ENCODE assay signal across 18 mouse cellular contexts in the genomic region with DNA sequence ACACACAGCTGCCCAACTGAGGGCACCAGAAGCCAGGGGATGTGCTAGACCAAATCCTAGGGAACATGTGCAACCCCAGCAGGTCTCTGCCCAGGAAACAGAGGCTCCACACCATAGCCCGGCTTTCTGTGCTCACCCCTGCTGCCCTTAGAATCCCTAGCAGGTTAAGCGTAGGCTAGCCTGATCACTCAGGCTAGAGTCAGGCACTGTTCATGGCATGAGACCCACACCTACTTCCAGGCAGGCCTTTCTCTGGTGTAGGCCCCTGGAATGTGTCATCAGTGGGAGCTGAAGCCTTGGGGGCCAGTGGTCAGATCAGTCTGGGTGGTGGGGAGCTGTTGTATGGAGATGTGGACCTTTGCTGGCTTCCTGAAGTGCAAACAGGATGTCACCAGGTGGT. TPM values are rescaled to one million over a fixed set of nuclear protein-coding genes. Genes with fewer than 3 reads are reported as not detected.
A peak's percentile ranks its signal among the peaks of the same experiment; 100 is the strongest.
DNase-seq lines count a peak whose midpoint lies in the region; ATAC-seq and TF ChIP-seq lines count a peak whose summit lies in the region.
"Had no signal": no experiment of that assay in that cellular context is flagged by ENCODE, and none has a peak within 500 bp of the region (broad histone marks: within the 10 kb centered on the region; RNA-seq: fewer than 3 reads in every experiment).

No protein-coding gene starts in this region.

- H3K4me1 ChIP-seq in hindbrain, embryonic 10.5 days (replicated peaks) = peaks cover 27% of the 10 kb centered on the region
- peaks cover 16% of the 10 kb centered on the region for H3K4me1 ChIP-seq in hindbrain, embryonic 16.5 days (ENCODE audit: control insufficient read depth, insufficient read depth, low read depth, low read length)
- peaks cover 14% of the 10 kb centered on the region for H3K4me1 ChIP-seq in stomach, postnatal 0 days (replicated peaks; ENCODE audit: control insufficient read depth, insufficient read depth)

- TF ChIP-seq EP300 in stomach, postnatal 0 days (optimal IDR thresholded peaks at IDR 0.05) = no peak

- TF ChIP-seq CTCF in stomach, postnatal 0 days (IDR thresholded peaks at IDR 0.05; ENCODE audit: low read depth) = no peak

- H3K27me3 ChIP-seq in hindbrain, embryonic 10.5 days (ENCODE audit: insufficient read depth, poor library complexity, severe bottlenecking) = no peaks in the 10 kb centered on the region
- no peaks in the 10 kb centered on the region for H3K27me3 ChIP-seq in hindbrain, embryonic 16.5 days (replicated peaks; ENCODE audit: control insufficient read depth, insufficient read depth, low read length)
- no peaks in the 10 kb centered on the region for H3K27me3 ChIP-seq in stomach, postnatal 0 days (ENCODE audit: control insufficient read depth, insufficient read depth, low read length)

- H3K9me3 ChIP-seq in hindbrain, embryonic 10.5 days = no peaks in the 10 kb centered on the region
- H3K9me3 ChIP-seq in hindbrain, embryonic 16.5 days (ENCODE audit: control insufficient read depth, low read length) = no peaks in the 10 kb centered on the region
- H3K9me3 ChIP-seq in stomach, postnatal 0 days (ENCODE audit: control insufficient read depth, low read length) = no peaks in the 10 kb centered on the region

- 94% methylated on average over 2 of the region's 2 CpGs for WGBS in hindbrain, embryonic 10.5 days
- WGBS in hindbrain, embryonic 16.5 days = 93% methylated on average over 2 of the region's 2 CpGs
- WGBS in stomach, postnatal 0 days = 78% methylated on average over 2 of the region's 2 CpGs

- H3K27ac ChIP-seq in hindbrain, embryonic 10.5 days = peak overlapping the region; percentile 23; the same call in 1 of the 2 replicates
- H3K27ac ChIP-seq in hindbrain, embryonic 16.5 days (ENCODE audit: low read depth, low read length) = no peak overlapping the region
- peak overlapping the region; percentile 75 for H3K27ac ChIP-seq in stomach, postnatal 0 days (replicated peaks)

- H3K4me3 ChIP-seq in hindbrain, embryonic 10.5 days = no peak overlapping the region
- no peak overlapping the region for H3K4me3 ChIP-seq in hindbrain, embryonic 16.5 days (ENCODE audit: low read length)
- H3K4me3 ChIP-seq in stomach, postnatal 0 days (ENCODE audit: low read depth, low read length) = no peak overlapping the region
- H3K4me3 ChIP-seq: erythroblast, embryonic 14.5 days had no signal

- H3K4me2 ChIP-seq in hindbrain, embryonic 16.5 days (ENCODE audit: low read length) = no peak overlapping the region
- no peak overlapping the region for H3K4me2 ChIP-seq in stomach, postnatal 0 days (replicated peaks; ENCODE audit: low read depth)

- H3K36me3 ChIP-seq in hindbrain, embryonic 10.5 days = peaks cover 66% of the 10 kb centered on the region
- H3K36me3 ChIP-seq in hindbrain, embryonic 16.5 days (ENCODE audit: control insufficient read depth, insufficient read depth, low read length) = peaks cover 14% of the 10 kb centered on the region
- H3K36me3 ChIP-seq in stomach, postnatal 0 days (ENCODE audit: control insufficient read depth, insufficient read depth, low read length) = peaks cover 12% of the 10 kb centered on the region

- H3K9ac ChIP-seq in hindbrain, embryonic 16.5 days (ENCODE audit: low read depth, low read length) = no peak overlapping the region
- H3K9ac ChIP-seq in stomach, postnatal 0 days (ENCODE audit: low read length) = peak overlapping the region; percentile 13; the same call in 1 of the 2 replicates

- ATAC-seq in hindbrain, embryonic 16.5 days = no peak
- ATAC-seq in stomach, postnatal 0 days (ENCODE audit: low FRiP score, low TSS enrichment) = no peak
- ATAC-seq: activated CD4-positive, CD25-positive, alpha-beta regulatory T cell, adult 4 months; CD4-positive, CD25-positive, alpha-beta regulatory T cell, adult 4 months; forebrain, embryonic 16.5 days; inflammation-experienced regulatory T-cells, adult 6 months had no signal

- DNase-seq in hindbrain, embryonic 10.5 days (ENCODE audit: low spot score) = no peak
- DNase-seq in right cerebral cortex, postnatal 14 days = peak; percentile 1
- DNase-seq in right cerebral cortex, postnatal 36 days (ENCODE audit: low spot score in 2 of 2) = no peak
- peak; percentile 31 for DNase-seq in induced T-regulatory cell, adult 2 months (ENCODE audit: low read depth)
- no peak for DNase-seq in stomach, postnatal 0 days (ENCODE audit: low spot score)
- DNase-seq in right cerebral cortex, postnatal 4 days = no peak
- DNase-seq: cerebellum, adult 18-20 months; embryo, embryonic 11 days; gastrocnemius, postnatal 25 days; kidney, postnatal 14 days; layer of hippocampus, adult 9-11 months; lung, adult 2 months had no signal

RNA-seq across cellular contexts. Expression of gene Grk2, which starts 9.4 kb away (rescaled TPM):
- 14.8 and 16.7 TPM in 2 replicates for polyA plus RNA-seq in hindbrain, embryonic 10.5 days (2016; fragmentation: Nextera tagmentation; extraction: Ambion mirVana)
- 27.3 and 28.3 TPM in 2 replicates for polyA plus RNA-seq in hindbrain, embryonic 16.5 days (2015; fragmentation: Nextera tagmentation; extraction: Ambion mirVana)
- 19.3 and 25.5 TPM in 2 replicates for polyA plus RNA-seq in stomach, postnatal 0 days (2015; fragmentation: Nextera tagmentation; extraction: Ambion mirVana)

RNA-seq across cellular contexts. Expression of gene Ankrd13d, which starts 13.7 kb away (rescaled TPM):
- 9.9 and 14.4 TPM in 2 replicates for polyA plus RNA-seq in hindbrain, embryonic 10.5 days (2016; fragmentation: Nextera tagmentation; extraction: Ambion mirVana)
- polyA plus RNA-seq in hindbrain, embryonic 16.5 days (2015; fragmentation: Nextera tagmentation; extraction: Ambion mirVana) = 69.0 and 85.3 TPM in 2 replicates
- 5.0 and 5.2 TPM in 2 replicates for polyA plus RNA-seq in stomach, postnatal 0 days (2015; fragmentation: Nextera tagmentation; extraction: Ambion mirVana)

RNA-seq across cellular contexts. Expression of gene Ssh3, which starts 27.6 kb away (rescaled TPM):
- 4.0 and 5.9 TPM in 2 replicates for polyA plus RNA-seq in hindbrain, embryonic 10.5 days (2016; fragmentation: Nextera tagmentation; extraction: Ambion mirVana)
- 19.9 and 21.2 TPM in 2 replicates for polyA plus RNA-seq in hindbrain, embryonic 16.5 days (2015; fragmentation: Nextera tagmentation; extraction: Ambion mirVana)
- polyA plus RNA-seq in stomach, postnatal 0 days (2015; fragmentation: Nextera tagmentation; extraction: Ambion mirVana) = 36.9 and 41.0 TPM in 2 replicates

Comparison
In these comparisons a context has a peak if more than half of its experiments do, and no peak if none do; other contexts are left out.
1. DNase-seq: peak in right cerebral cortex, postnatal 14 days (single experiment) and induced T-regulatory cell, adult 2 months (single experiment); none in hindbrain, embryonic 10.5 days (single experiment), right cerebral cortex, postnatal 36 days (0 of 2), stomach, postnatal 0 days (single experiment) and right cerebral cortex, postnatal 4 days (single experiment).